Mouse (Mus musculus) thymus, postnatal 4 days (tissue): ENCODE results near the gene Il12rb1.

Experiments used
- DNase-seq: peaks from one replicate; pipeline ENCODE4 v3.0.0; 2021

Gene Il12rb1

DNA sequence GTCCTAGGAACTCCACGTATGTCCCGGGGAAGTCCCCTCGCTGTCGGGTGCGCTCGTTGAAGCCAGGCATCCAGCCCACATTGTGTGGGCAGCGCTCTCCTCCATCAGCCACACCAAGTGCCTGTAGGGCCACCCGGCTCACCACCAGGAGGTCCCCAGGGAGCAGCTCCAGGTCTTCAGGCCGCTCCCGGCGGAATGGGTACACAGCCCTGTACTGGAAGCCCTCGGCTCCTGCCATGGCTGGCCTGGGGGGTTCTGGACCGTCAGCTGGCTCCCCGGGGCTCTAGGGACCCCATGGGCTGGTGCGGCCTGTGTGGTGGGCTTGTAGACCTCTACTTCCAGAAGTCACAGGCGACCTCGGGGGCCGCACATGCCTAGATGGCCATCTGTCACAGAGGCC is 33.5 kb upstream of the Il12rb1 start:
- peak; percentile 29 for DNase-seq

DNA sequence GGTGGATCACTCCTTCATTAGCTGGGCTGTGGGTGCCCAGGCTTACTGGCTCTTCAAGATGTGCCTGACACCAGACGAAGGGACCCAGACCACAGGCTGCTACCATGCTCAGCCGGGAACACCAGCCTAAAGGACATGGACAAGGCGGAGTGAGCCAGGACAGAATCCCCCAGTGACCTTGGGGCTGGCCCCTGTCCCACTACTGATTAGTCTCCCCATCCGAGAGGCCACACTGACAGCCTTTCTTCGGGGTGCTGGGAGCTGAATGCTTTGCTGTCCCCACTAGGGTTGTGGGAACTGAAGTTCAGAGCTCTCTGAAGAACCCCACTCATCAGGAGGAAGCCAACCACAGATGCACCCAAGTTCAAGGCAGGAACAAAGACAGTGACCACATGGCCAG is 33.0 kb upstream of the Il12rb1 start:
- DNase-seq: no peak

DNA sequence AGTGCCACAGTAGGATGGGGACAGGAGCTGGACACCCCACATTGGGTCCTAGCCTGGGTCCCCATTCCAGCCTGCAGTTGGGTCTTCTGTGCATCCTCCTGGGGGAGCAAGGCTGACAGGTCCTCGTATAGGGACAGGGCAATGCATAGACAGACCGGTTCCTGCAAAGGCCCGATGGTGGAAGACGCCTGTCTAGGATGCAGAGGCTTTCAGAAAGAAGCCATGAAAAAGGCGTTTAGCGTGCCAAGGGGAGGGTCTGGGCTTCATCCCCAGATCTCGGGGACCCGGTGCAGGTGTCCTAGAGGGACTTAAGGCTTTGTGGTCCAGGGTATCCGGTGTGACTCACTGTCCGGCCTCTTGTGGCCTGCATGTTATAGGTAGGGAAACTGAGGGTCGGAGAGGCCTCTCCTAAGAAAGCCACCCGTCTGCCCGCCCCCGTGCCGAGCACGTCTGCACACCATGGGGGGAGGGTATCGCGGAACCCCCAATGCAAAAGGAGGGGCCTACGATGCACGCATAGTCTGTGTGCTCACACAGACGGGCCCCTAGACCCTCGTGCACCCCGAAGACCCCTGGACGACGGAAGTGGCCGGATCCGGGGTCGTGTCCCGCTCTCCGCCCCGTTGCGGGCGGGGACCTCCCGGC is 32.3 kb upstream of the Il12rb1 start:
- no peak for DNase-seq

DNA sequence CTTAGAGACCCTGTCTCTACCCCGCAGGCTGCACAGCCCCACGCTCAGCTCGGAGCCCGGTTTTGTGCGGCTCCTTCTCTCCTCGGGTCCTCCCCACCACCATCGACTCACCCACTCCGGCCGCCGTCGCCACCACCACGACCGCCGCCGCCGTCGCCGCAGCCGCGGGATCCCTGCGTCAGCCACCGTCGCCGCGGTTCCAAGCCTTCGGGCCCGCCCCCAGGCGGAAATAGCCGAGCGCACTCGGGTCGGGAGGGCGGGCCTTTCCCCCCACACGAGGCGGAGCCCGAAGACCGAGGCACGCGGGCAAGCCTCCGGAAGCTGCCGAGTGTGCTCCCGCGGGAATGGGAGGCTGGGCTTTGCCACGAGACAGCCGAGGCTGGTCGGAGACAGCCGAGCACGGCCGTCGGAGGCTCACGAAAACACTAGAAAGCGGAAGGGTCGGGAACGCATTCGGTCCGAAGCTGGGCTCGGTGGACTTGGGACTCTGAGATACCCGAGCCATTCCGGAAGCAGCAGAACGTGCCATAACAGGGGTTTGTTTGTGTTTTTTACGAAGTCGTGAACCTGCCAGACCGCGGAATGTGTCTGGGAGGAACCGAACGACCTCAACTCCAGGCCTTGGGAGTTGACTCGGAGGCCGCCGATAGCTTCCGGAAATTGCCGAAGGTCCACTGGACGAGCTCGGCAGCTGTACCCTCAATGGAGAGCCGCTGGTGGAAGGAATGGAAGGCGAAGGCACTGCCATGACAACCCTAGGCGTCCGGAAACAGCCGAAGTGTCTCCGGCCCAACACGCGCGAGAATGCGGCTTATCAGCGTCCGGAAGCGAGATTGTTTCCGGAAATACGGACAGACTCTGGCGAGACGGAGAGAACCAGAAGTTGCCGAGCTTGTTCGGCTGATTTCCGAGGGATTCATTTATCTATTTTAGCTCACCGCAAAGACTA is 31.5 kb upstream of the Il12rb1 start, which contains the start of gene Pik3r2:
Pik3r2 (minus strand) TSS at position 218 of the 949 bp plus-strand sequence.
- peak; percentile 99 for DNase-seq

DNA sequence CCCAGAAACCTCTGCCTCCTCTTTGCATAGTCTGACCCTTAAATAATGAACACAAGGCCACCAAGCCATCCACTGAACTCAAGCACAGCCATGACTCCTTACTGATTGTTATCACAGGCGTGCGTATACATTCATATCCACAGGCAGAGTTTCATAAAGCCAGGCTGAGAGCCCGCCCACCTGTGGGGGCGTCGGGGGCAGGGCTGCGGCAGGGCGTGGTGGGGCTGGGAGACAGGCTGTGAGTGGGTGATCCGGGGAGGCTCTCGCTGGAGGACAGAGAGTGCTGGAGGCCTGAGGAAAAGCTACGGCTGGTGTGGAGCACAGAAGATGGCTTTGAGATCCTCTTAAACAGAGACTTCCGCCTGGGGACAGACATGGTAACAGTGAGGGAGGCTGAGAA is 28.2 kb upstream of the Il12rb1 start:
- DNase-seq: no peak

DNA sequence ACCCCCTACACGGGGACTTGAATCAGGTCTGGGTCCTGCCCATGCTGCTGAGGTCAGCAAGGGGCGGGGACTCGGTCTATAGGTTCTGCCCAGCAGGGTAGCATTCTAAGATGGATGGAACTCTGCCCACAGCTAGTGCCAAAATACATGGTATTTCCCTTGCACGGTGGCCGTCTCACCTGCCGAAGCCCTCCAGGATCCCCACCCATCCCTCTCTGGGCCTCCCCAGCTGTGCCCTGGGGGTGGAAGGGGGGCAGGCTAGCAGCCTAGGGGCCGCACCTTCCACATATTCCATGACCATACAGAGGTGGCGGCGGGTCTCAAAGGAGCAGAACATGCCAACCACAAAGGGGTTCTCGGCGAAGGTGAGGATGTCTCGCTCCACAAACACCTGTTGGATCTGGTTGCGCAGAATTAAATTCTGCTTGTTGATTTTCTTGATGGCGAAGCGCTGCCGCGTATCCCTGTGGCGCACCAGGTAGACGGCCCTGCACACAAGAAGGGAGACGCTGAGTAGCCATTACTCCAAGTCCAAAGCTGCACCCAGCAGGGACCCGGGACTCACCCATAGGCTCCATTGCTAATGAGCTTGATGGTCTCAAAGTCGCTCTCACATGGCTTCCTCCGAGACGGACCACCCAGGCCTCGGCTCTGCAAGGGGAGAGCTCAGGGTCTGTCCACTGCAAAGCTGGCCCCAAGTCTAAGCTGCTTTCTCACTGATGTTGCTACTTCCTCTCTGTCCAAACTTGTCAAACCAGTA is 21.8 kb upstream of the Il12rb1 start:
- DNase-seq: no peak

DNA sequence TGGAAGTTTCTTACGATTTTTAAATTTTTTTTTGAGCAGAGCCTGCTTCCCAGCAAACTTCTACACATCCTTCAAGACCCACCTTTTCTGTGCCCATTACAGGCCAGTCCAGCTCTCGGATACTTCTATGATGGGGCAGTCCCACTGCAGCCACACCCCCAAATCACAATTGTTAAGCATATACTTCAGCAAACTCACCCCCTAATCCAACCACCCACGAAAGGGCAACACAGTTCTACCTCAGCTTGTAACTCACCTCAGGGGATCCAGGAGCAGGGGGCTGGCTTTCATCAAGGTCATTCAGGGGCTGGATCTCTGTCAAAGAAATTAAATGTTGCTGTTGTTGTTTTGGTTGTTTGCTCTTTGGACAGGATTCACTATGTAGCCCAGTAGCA is 21.2 kb upstream of the Il12rb1 start:
- no peak for DNase-seq

DNA sequence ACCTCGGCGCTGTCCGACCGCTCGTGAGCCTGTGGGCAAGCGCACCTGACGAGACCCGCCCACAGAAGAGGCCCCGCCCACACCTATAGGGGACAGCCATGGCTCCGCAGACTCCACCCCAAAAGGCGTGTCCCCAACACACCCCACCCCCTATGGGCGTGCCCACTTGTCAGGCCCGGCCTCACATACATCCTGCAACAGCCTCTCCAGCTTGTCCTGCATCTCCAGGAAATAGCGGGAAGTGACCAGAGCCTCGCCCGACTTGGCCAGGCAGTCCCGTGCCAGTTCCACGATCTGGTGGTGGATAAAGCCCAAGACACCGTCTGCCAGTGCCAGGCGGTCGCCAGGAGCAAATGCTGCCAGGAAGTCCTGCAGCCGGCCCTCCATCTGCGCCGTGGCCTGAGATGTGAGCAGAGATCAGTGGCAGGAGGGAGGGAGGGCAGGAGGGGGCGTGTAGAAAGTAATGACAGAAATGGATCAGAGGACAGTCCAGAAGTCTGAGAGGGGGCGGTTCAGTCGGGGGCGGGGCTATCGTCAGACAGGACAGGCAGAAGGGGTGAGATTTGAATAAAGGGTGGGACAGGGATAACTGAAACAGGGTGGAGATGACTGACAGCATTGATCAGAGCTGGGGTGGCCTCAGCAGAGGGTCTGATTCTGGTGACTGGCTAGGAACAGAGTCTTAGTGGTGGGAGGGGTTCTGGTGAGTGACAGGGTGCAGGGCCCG is 20.1 kb upstream of the Il12rb1 start:
- DNase-seq: peak; percentile 43

DNA sequence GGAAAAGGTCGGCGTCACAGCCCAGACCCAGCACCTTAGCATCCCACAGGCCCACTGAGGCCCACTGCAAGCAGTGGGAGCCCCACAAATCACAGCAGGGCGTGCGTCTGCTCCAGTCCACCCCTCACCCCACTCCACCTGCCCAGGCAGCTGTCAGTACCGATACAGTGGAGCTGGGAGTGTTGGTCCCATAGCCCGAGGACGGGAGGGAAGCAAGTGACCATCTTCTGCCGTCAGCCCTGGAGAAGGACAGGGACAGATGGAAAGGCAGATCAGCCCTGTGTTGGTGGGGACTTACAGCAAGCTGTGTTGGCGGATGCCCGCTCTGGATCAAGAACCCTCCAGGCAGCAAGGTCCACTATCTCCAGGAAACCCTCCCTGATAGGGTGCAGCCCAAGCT is 19.2 kb upstream of the Il12rb1 start:
- DNase-seq: no peak

DNA sequence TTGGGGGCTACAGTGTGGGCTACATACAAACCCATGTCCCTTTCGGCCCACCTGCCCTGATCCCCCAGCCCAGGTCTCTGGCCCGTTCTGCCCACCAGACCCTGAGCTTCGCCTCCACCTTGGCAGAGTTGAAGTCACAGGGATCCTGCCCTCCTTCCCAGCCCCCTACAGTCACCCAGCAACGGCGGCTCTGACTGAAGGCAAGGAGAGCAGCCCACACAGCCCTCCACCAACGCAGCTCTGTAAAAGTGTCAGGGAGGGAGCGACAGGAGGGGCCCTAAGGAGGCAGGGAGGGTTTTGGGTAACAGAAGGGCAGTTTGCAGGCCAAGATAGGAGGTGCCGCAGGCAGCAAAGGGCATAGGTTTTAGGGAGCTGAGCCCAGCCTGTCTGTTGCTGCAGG is 17.4 kb upstream of the Il12rb1 start:
- peak; percentile 55 for DNase-seq

DNA sequence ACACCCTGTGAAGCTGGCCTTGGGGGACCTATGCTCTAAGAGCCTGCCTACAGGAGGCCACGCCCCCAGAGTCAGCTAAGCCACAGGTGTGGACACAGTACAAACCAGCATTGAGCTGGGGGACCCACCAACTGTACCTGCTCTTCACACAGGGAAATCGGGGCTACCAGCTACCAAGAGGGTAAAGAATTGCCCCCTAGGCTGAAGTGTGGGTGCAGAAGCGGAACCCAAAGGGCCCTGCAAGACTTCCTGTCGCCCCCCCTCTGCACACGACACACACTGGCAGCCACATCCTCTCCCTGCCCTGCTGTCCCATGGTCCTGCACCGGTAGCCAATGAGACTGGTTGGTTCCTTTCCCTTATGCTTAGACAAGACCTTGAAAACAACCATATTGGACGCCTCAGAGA is 17.0 kb upstream of the Il12rb1 start:
- peak; percentile 82 for DNase-seq

DNA sequence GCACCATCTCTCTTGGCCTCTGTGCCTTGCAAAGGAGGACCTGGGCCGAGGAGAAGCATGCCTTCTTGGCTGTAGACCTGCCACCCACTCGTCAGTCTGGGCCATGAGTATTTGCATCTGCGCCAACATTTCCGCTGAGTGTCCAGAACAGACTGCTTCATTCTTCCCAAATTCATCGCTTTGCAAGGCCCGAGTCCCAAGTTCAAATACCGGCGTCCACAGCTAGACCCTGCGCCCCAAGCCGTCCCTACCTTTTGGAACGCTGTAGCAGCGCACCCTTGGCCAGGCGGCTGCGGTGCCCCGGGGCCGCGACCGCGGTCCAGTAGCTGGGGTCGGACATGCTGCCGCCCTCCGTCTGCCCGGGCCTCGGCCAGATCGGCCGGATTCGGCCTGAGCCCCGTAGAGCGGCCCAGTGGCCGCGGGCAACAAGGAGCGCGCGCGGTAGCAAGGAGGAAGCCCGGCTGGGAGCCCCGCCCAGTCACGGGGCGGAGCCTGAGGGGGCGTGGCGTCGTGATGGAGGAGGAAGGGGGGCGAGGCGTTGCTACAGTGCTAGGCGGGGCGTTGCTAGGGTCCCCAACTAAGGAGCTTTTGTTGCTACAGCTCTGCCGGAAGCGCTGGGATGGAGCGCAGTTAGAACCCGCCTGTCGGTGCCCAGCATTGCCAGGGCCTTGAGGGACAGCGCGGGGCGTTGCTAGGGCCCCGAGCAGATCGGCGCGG is 16.1 kb upstream of the Il12rb1 start:
- DNase-seq: peak; percentile 100

DNA sequence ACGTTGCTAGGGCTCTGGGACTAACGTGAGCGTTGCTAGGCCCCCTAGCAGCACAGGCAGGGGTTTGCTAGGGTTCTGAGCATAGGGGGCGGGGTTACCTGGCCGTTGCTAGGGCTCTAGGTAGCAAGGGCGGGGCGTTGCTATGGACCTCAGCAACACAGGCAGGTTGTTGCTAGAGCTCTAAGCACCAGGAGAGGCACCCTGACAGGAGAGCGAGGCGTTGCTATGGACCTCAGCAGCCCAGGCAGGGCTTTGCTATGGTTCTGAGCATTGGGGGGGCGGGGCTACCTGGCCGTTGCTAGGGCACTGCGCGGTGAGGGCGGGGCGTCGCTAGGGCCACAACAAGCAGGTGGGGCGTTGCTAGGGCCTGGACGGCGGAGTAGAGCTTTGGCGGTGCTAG is 15.5 kb upstream of the Il12rb1 start:
- DNase-seq: peak; percentile 82

DNA sequence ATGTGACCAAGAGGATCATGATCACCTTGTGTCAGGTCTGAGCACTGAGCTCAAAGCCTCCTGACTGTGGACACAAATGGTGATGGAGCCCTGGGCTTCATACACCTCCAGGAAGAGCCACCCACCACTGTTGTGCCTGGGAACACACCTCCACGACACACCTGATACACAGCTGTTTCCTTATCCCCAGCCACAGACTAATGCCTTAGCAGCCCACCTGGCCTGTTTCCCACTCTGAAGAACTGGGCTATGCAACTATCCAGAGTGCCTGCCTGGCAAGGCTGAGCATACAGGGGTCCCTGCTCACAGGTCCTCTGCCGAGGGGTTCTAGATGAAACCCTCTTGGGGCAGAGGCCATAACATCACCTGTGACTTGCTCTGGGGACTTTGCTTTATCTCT is 14.0 kb upstream of the Il12rb1 start:
- DNase-seq: no peak

DNA sequence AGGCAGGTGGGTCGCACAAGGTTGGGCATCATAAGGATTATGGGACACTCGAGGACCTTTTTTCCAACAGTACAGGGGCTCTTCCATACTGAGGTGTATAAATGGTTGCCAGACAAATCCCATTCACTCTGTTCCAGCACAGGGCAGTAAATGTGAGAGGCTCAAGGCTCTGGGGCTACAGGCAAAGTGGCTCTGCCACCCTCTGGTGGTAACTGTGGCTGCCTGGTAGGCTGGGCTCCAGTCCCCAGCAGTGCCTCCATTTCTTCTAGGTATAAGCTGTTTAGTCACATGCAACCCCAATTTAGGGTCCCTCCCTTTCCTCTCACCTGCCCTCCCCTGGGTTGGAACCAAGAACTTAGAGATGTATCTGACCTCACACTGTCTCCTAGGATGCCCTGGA is 12.9 kb upstream of the Il12rb1 start:
- no peak for DNase-seq

DNA sequence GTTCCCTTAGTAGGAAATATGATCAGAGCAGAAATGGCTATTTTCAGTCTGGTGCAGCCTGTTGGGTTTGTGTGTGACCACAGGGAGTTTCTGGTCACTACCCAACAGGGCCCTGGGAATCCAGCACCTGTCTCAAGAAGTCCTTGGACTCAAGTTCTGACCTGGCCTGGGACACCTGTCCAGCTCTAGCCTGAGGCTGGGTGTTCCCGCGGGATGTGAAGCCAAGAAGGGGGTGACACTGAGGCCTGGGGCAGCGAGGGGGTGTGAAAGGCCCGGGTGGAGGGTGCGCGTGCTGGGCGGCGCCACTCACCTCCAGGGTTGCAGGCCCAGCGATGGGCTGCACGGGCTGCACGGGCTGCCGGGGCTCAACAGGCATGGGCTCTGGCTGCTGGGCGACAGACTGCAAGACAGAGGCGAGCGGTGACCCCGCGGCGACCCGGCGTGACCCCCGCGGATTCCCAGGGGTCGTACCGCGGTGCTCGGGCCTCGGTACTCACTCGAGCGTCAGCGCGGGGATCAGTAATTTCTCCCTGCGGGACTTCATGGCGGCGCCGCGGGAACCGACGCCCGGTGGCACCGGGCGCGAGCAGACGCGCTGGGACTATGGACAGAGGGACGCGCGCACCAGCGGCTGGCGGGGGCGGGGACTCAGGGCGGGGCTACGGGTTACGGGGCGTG is 11.7 kb upstream of the Il12rb1 start:
- DNase-seq: no peak

DNA sequence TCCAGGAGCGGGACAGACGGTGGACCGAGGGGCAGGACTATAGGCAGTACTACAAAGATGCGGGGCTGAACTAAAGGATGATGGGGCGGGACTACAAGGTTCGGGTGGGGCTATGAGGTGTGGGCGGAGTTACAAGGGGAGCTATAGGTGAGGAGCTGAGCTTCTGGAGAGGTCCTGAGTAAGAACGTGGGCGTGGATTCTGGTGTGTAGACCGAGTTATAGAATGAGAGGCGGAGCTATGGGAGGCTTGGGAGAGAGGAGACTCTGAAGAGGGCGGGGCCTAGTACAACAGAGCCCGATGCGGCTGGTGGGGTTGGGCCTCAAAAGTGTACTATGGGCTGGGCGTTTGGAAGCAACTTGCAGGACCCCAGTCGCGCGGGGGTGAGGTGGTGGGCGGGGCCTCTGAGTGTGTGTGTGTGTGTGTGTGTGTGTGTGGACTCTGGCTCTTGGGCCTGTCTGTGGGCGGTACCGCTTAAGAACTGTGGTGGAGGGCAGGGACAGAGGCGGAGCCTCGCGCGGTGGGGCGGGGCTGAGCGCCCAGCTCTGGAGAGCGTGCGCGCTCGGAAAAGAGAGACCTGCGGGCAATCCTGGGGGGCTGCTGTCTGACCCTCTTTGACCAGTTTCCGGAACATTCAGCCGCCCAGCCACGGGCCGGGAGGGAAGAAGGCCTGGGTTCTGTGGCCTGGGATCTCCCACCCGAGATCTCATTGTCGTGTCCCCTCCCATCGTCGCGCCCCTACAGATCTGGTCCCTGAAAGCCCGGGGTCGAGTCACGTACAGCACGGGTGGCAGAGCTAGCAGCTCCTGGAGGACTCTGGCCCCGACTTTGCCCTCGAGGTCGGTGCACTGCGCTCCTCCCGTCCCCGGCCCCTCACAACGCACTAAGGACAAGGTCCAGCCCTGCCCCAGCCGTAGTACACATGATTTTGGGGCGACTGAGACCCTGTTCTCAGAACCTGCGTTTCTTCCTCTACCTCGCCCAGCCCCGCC is 10.9 kb upstream of the Il12rb1 start:
- DNase-seq: peak; percentile 89

DNA sequence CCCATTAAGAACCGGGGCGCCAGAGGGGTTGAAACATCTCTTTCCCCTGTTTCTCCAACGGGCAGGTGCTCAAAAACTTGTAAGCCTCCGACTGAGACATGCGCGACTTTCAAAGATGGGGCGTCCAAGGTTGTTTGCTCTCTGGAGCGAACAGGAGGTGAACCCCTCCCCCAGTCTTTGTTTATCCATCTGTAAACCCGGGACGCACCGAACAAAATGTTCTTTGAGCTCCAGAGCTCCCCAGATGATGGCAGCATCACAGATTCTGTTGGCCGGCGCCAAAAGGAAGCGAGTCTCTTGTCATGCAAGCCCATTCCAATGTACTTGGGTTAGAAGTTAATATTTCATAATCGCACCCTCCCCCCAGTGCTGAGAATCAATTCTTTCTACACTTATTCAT is 10.0 kb upstream of the Il12rb1 start:
- DNase-seq: no peak

DNA sequence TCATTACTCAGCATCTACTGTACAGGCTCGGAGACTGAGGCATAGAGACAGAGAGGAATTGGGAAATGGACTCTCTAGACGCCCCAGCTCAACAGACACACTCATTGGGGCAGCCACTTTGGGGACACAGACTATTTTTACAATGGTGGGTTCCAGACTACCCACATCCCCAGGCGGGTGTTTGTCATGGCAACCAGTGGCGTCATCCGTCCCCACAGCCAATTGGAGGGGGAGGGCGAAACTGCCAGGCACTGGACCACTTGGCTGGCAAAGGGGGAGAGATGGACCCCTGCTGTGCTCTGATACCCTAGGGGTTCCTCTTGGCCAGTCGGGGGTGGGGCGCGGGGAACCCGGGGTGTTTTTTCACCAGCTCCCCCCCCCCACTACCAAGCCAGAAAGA is 7.6 kb upstream of the Il12rb1 start:
- DNase-seq: peak; percentile 55

DNA sequence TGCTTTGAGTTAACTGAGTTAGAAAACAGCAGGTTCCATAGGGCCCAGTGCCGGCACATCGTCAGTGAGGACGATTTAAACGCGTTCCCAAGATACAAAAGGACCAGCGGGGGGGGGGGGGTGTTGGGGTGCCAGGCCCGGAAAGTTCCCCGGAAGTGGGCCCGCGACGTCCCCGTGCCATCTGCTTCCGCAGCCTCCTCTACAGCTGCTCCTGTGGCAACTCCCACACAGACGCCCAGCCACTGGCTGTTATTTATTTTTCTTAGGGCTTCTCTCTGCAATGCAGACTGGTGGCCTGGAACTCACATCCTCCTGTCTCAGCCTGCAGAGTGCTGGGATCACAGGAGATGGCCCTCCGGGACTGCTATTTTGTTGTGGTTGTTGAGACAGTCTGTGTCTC is 7.1 kb upstream of the Il12rb1 start:
- DNase-seq: peak; percentile 77
